Mouse (Mus musculus) thymus, adult 2 months (tissue): Measurements from ENCODE around the gene Kynu. TPM values are rescaled to one million over a fixed set of nuclear protein-coding genes. Genes with fewer than 3 reads are reported as not detected.

Experiments used
- DNase-seq: peaks from one replicate; pipeline ENCODE4 v3.0.0; 2021
- H3K27ac ChIP-seq: fragments of 200-500 bp; 2 replicates; pipeline ENCODE4 v1.5.1; 2012; ENCODE audit warnings: low read length, control low read depth; ENCODE audit not compliant: control insufficient read depth, insufficient read depth
- H3K27me3 ChIP-seq: fragments of 200-500 bp; 2 replicates; pipeline ENCODE4 v1.6.1; 2012; ENCODE audit warnings: mild to moderate bottlenecking, low read length, moderate library complexity, mixed read lengths; ENCODE audit not compliant: control insufficient read depth, insufficient read depth
- H3K36me3 ChIP-seq: fragments of 200-500 bp; 2 replicates; pipeline ENCODE4 v1.6.1; 2012; ENCODE audit warnings: mild to moderate bottlenecking, low read length, moderate library complexity; ENCODE audit not compliant: control insufficient read depth, insufficient read depth
- H3K4me1 ChIP-seq: fragments of 200-500 bp; replicated peaks from 2 replicates; pipeline ENCODE4 v1.6.1; 2012; ENCODE audit warnings: low read length; ENCODE audit not compliant: control insufficient read depth, insufficient read depth
- H3K4me3 ChIP-seq: fragments of 200-500 bp; 2 replicates; pipeline ENCODE4 v1.5.1; 2012; ENCODE audit warnings: mild to moderate bottlenecking, low read length, control low read depth, moderate library complexity; ENCODE audit not compliant: control insufficient read depth, insufficient read depth
- CTCF ChIP-seq: fragments of 200-500 bp; IDR thresholded peaks from 2 replicates; pipeline ENCODE4 v1.5.1; 2012; ENCODE audit warnings: mild to moderate bottlenecking, control low read depth, low read length, moderate library complexity, borderline replicate concordance; ENCODE audit not compliant: control insufficient read depth, poor library complexity, insufficient read depth; ENCODE audit errors: extremely low read depth
- POLR2A ChIP-seq: fragments of 200-500 bp; IDR thresholded peaks from 2 replicates; pipeline ENCODE4 v1.6.1; 2012; ENCODE audit warnings: mild to moderate bottlenecking, low read length, control low read depth, moderate library complexity; ENCODE audit not compliant: control insufficient read depth, poor library complexity, insufficient read depth; ENCODE audit errors: extremely low read depth
- WGBS: fragments of 180-500 bp; shearing (Covaris S2); methylation state at CpG from one replicate; pipeline ENCODE4 v1.1.7; 2018; 5-methylcytosine and 5-hydroxymethylcytosine counted together
- polyA plus RNA-seq: library from polyadenylated mRNA; depleted of rRNA; stranded (reverse); fragments of >200 nt; gene quantifications from 2 replicates; pipeline ENCODE4 v1.2.3, GENCODE M21; 2012

The Kynu gene
- polyA plus RNA-seq, 1 experiment, result 1.9 TPM

- Histone ChIP-seq H3K36me3 (no peaks in the 10 kb centered on the region), H3K27me3 (no peaks in the 10 kb centered on the region), H3K4me3 (no peak overlapping the region), H3K4me1 (no peaks in the 10 kb centered on the region), H3K27ac (no peak overlapping the region)
- WGBS, result 93% methylated on average over 1 of the region's 1 CpGs
- no peak for TF ChIP-seq POLR2A
- no peak for TF ChIP-seq CTCF
- no peak for DNase-seq
Observed at GRCm38 (mm10) chr2:43546448-43546847, 8.7 kb upstream of the Kynu start.

DNA sequence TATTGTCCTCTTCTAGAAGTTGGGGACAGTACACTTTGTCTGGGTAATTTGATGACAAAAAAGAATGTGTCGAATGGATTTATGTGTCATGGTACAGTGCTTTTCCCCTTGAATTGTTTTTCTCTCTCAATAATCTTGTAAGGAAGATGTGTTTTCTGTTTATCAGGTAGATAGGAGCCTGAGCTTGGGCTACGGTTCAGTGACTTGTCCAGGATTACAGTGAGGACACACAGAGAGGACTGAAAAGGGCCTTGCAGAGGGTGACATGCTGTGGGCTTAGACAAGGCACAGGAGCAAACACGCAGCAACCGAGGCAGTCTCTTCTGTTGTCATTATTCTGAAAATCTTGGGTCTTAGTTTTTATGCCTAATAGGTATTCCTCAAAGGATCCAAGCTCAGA, 913 bp upstream of the Kynu start:
- WGBS, result 94% methylated on average over 4 of the region's 4 CpGs
- Histone ChIP-seq H3K36me3 (no peaks in the 10 kb centered on the region), H3K4me3 (no peak overlapping the region), H3K27me3 (no peaks in the 10 kb centered on the region), H3K27ac (no peak overlapping the region), H3K4me1 (no peaks in the 10 kb centered on the region)
- TF ChIP-seq CTCF, result no peak
- no peak for TF ChIP-seq POLR2A
- DNase-seq, result no peak

GRCm38 (mm10) chr2:43555889-43556285, 758 bp downstream of the Kynu start:
- TF ChIP-seq POLR2A, result no peak
- no peak for TF ChIP-seq CTCF
- Histone ChIP-seq H3K4me3 (no peak overlapping the region), H3K27ac (no peak overlapping the region), H3K4me1 (no peaks in the 10 kb centered on the region), H3K27me3 (no peaks in the 10 kb centered on the region), H3K36me3 (no peaks in the 10 kb centered on the region)
- DNase-seq, result no peak
- 74% methylated on average over 4 of the region's 4 CpGs for whole genome bisulfite sequencing

- no peak for DNase-seq
- H3K4me3 ChIP-seq, result no peak overlapping the region
- no peaks in the 10 kb centered on the region for H3K36me3 ChIP-seq
- no peak for TF ChIP-seq POLR2A
- TF ChIP-seq CTCF, result no peak
- no peaks in the 10 kb centered on the region for H3K4me1 ChIP-seq
- no peak overlapping the region for H3K27ac ChIP-seq
- WGBS, result 88% methylated on average over 3 of the region's 3 CpGs
- H3K27me3 ChIP-seq, result no peaks in the 10 kb centered on the region
Observed at GRCm38 (mm10) chr2:43556985-43557384, 1.9 kb downstream of the Kynu start.

GRCm38 (mm10) chr2:43561209-43561608, 6.1 kb downstream of the Kynu start:
- WGBS, result 39% methylated on average over 3 of the region's 3 CpGs
- TF ChIP-seq POLR2A (no peak), CTCF (no peak)
- H3K4me1 ChIP-seq, result no peaks in the 10 kb centered on the region
- no peaks in the 10 kb centered on the region for H3K36me3 ChIP-seq
- no peak overlapping the region for H3K4me3 ChIP-seq
- DNase-seq, result no peak
- H3K27ac ChIP-seq, result no peak overlapping the region
- H3K27me3 ChIP-seq, result no peaks in the 10 kb centered on the region

DNA sequence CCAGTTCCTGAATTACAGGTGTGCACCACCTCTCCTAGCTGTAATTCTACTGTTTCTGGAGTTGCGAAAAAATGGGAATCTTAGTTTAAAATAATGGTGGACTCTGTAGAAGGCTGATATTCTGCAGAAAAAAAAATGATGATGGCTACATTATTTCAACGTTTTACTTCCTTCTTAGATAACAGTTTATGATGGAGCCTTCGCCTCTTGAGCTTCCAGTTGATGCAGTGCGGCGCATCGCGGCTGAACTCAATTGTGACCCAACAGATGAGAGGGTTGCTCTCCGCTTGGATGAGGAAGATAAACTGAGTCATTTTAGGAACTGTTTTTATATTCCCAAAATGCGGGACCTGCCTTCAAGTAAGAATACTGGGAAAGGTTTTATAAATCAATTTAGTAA, 7.7 kb downstream of the Kynu start:
- 95% methylated on average over 9 of the region's 9 CpGs for WGBS
- Histone ChIP-seq H3K4me3 (no peak overlapping the region), H3K27me3 (no peaks in the 10 kb centered on the region), H3K27ac (no peak overlapping the region), H3K4me1 (no peaks in the 10 kb centered on the region), H3K36me3 (no peaks in the 10 kb centered on the region)
- no peak for DNase-seq
- TF ChIP-seq POLR2A, result no peak

- 93% methylated on average over 1 of the region's 1 CpGs for WGBS
- DNase-seq, result no peak
- Histone ChIP-seq H3K4me3 (no peak overlapping the region), H3K27ac (no peak overlapping the region), H3K36me3 (no peaks in the 10 kb centered on the region), H3K4me1 (no peaks in the 10 kb centered on the region), H3K27me3 (no peaks in the 10 kb centered on the region)
- TF ChIP-seq POLR2A (no peak), CTCF (no peak)
Observed at GRCm38 (mm10) chr2:43568406-43568805, 13.3 kb downstream of the Kynu start.
